Mouse (Mus musculus) frontal cortex, adult 2 months (tissue): Measurements from ENCODE around the gene Ifnar1. TPM values are rescaled to one million over a fixed set of nuclear protein-coding genes. Genes with fewer than 3 reads are reported as not detected.
"Not testable (repeated sequence)": the region's sequence is repeated elsewhere in the genome, so short reads cannot be mapped to it uniquely, and the experiment has no call there.

ENCODE experiments used
- DNase-seq, 2 experiments: peaks; one replicate each; pipeline ENCODE4 v3.0.0; 2022; ENCODE audit warnings: low spot score in 1 of 2; ENCODE audit errors: extremely low spot score in 1 of 2
- polyA plus RNA-seq: library from polyadenylated mRNA; depleted of rRNA; stranded (reverse); fragments of >200 nt; gene quantifications from 2 replicates; pipeline ENCODE4 v1.2.3, GENCODE M21; 2012

Ifnar1 gene
- polyA plus RNA-seq, 1 experiment, result 37.8 TPM

- DNase-seq, result no peak
These were observed 11.7 kb downstream of the Ifnar1 start for GRCm38 (mm10) chr16:91496766-91497165.

DNA sequence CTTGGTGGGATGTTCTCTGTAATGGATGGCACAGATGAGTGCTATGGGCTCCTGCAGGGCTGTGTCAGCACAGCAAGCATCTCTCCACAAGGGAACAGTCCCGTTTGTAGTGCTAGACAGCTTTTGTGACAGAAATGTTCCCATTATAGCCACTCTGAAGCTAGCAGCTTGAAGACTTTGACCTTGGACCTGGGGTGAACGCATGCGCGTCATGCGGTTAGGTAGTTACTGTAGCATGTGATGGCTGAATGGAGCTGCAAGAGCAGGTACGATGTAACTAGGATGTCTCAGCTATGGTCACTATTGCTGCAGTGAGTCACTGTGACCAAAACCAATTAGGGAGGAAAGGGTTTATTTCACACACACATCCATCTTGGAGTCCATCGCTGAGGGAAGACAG lies 13.0 kb downstream of the Ifnar1 start:
- DNase-seq, result no peak

DNA sequence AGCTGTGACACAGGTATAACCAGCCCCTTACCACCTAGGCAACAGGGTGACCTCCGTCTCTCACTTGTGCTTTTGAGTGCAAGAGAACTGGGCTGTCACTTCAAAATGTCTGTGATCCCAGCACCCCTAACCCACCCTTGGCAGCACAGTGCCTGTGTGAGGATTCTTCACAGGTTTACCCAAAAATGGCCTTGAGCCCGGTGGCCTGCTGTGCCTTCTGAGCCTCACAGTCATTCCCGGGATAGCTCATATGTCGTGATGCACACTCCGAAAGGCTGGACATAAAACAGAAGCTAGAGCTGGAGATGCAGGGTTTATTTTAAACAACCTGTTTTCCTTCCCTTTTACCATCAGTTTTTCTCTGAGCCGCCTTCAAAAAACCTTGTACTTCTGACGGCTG lies 19.7 kb downstream of the Ifnar1 start:
- no peak for DNase-seq

DNA sequence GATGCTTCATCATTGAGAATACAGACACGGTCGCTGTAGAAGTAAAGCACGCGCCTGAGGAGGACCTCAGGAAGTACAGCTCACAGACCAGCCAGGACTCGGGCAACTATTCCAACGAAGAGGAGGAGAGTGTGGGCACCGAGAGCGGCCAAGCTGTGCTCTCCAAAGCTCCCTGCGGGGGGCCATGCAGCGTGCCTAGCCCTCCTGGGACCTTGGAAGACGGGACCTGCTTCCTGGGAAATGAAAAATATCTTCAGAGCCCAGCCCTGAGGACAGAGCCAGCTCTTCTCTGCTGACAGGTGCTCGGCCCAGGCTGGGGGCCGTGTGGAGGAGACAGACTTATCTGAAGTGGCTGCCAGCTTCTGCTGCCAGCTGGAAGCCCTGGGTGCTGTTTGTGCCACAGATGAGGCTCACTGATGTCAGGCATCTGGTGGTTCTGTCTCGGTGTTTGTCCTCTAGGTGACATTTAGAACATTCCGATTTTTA lies 20.1 kb downstream of the Ifnar1 start:
- DNase-seq, result no peak

DNA sequence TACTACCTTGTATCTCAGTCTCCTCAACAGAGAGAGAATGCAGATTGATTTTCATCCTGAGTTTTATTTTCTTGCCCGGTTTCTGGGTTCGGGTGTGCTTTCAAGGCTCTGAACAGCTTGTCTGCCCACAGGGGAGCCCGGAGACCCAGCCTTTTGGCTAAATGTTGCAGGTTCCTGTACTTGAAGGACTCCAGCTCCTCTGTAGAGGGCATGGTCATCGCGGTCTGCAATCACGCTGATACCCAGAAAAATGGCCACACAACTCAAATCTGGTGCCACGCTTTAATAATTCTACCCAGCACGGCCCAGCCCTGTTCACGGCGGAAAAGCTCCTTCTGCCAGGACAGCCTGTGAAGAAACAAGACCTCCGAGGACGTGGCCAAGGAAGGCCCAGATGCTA lies 21.4 kb downstream of the Ifnar1 start:
- no peak for DNase-seq

DNA sequence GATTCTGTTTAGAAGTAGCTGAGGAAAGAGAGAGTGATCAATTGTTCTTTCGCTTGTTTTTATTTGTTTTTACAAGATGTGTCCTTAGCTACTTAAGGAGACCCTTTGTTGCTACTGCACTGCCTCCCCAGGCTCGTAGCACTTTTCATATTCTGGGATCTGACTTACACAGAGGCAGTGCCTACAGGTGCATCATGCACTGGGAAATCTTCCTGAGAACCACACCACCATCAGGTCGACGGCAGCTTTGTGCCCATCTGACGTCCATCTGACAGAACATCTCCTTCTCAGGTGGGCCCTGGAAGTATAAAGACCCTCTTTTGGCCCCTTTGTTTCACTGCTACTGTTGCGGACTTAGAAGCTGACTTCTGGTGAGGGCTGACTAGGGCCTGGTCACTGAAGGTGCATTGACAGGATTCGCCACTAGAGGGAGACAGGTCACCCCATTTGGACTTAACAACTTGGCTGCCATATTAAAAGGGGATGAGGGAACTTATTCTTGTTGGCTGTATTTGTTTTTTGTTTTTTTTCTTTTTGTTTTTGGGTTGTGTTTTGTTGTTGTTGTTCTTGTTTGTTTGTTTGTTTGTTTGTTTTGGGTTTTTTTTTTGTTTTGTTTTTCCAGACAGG lies 27.2 kb downstream of the Ifnar1 start:
- DNase-seq, result peak; percentile 63 to 94

DNA sequence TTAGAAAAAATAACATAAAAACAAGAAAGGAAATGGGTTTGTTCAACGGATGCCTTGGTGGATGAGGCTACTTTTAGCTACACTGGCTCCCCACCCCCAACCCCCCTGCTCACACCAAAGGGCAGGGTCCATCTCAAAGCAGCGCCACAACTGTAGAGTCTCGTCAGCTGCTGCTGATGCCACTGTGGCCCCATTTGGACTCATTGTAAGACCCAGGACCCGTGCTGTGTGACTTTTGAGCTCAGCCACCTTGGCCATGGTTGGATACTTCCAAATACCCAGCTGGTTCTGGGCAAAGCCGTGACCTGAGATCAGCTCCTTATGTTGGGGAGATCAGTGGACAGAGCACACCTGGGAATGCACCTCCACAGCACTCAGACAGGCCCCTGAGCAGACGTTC lies 28.1 kb downstream of the Ifnar1 start:
- DNase-seq, result no peak

GRCm38 (mm10) chr16:91517020-91517419 lies 32.0 kb downstream of the Ifnar1 start:
- no peak for DNase-seq

DNA sequence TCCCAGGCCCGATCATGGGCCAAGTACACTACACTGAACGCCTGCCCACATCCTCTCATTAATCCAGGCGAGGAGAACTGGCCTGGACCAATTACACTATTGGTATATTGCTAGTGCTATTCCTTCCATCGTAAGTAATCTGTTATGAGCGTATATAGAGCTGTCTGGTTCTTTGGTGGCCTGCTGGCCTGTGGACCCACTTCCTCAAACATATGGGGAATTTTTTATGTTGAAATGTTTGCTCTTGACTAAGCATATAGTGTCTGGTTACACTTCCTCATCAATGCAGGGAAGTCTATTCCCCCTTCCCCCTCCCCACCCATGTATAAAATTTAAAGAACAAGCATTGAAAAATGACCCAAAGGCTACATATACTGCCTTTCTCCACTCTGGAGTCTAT lies 37.0 kb downstream of the Ifnar1 start:
- no peak for DNase-seq

DNA sequence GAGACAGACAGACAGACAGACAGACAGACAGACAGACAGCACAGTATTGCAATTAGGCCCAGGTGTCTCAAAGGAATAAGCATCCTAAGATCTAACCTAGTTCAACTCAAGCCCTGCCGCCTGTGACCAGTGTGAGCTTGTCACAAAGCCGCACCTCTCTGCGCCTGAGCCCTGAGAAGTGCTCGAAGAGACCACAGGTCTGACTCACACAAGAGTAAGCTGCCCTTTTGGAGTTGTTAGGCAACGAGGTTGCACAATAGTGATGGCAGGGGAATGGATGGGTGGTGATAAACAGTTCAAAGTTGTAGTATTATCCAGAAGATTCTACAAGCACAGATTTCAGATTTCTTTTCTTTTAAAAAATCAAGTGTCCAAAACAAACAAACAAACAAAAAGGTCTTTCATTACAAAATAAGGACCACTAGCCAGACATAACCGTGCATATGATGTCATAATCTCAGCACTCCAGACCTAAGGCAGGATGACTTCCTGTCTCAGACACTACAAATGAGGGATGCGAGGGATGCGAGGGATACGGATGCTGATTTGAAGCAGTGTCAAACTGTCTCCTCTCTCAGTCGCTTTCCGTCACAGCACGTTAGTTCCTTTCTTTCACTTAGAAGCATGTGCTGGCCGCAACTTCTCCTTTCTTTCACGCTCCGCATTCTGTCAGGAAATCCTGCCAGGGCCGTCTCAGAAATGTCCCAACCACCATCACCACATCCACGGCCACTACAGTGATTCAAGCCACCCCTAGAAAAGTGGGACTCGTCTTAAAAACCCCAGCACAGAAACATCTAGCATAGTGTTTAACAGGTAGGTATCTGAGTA lies 37.7 kb downstream of the Ifnar1 start:
- DNase-seq, result no peak

DNA sequence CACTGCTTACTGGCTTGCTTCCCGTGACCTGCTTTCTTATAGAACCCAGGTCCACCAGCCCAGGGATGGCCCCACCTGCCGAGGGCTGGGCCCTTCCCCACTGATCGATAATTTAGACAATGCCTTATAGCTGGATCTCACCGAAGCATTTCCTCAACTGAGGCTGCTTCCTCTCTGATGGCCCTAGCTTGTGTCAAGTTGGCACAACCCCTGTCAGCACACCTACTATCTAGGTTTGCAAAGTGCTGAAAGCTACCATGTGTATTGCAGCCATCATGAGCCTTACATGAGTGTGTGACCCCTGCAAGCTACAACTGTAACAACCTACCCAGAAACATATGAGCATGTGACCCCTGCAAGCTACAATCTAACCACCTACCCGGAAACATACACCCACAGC lies 39.2 kb downstream of the Ifnar1 start:
- no peak for DNase-seq

DNA sequence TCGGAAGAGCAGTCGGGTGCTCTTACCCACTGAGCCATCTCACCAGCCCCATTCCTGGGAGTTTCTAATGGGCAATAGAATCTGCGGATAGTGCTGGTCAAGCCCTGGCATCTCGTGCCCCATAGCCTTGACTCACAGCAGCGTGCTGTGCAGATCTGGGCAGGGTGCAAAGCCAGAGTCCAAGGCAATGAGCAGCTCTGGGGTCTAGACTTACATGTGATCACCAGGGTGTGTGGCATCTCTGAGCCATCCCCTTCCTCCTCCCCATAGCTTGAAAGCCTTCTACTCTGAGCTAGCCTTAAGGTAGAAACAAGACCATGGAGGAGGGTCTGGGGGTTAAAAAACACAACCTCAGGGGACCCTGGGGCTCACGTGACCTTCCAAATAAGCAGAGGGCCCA lies 41.2 kb downstream of the Ifnar1 start:
- no peak for DNase-seq

GRCm38 (mm10) chr16:91527051-91527450 lies 42.0 kb downstream of the Ifnar1 start:
- no peak for DNase-seq

DNA sequence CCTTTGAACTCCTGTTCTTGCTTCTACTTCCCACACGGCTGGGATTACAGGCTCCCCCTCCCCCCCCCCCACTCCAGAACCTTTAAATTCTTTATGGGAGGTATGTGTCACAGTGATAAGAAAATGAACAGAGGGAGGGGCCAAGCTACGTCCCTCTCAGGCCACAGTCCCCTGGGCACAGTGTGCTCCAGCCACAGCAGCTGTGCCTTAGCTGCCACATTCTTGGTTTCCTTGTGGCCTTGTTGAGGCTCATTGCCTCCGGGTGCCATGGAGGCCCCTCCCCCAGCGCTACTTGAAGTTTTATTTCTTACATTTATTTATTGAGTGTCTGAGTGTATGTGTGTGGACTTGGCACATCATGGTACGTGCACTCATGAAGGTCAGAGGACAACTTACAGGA lies 42.5 kb downstream of the Ifnar1 start:
- DNase-seq, result no peak

- no peak for DNase-seq
These were observed 43.5 kb downstream of the Ifnar1 start for GRCm38 (mm10) chr16:91528578-91528977.

- not testable (repeated sequence) for DNase-seq
These were observed 45.8 kb downstream of the Ifnar1 start for GRCm38 (mm10) chr16:91530830-91531229.

GRCm38 (mm10) chr16:91531856-91532255 lies 46.8 kb downstream of the Ifnar1 start:
- no peak for DNase-seq

DNA sequence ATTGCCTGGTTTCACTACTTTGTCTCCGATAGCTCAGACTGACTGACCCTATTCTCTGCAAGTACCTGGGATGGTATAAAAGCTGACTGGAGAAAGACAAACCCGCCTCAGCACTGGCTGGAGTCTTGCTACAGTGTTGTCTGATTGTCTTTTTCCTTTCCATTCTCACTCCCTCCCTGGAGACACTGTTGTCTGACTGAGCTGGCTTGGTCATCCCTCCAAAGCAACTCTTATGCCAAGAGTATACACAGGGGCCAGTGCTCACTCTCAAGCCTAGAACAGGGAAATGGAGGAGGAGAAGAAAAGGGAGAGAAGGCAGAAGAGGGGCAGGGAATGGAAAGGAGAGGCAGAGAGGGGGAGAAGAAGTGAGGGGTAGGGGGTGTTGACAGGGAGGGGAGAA lies 47.4 kb downstream of the Ifnar1 start:
- no peak for DNase-seq

- peak in 1 of 2 experiments; percentile 40 for DNase-seq
These were observed 48.3 kb downstream of the Ifnar1 start for GRCm38 (mm10) chr16:91533097-91534001.

DNA sequence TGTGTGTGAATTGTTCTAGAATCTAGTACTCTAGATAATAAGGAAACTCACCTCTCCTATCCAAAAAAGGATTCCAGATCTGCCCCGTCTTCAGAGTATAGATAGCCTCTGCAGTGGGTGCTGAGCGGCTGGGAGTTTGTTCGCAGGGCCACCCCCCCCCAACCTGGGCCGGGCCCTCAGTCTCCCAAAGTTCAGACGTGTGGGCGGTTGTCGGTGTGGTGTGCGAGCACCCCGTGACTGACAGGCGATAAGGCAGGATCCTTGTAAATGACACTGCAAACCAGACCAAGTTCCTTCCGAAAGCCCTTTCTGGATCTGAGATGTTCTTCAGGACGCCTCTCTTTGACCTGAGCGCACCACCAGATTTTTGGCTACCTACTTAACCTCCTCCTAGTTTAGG lies 49.4 kb downstream of the Ifnar1 start:
- no peak for DNase-seq

GRCm38 (mm10) chr16:91534888-91535287 lies 49.9 kb downstream of the Ifnar1 start:
- DNase-seq, result no peak
